Mouse (Mus musculus) G1E (cell line): ENCODE measurements around the gene Slc39a10. TPM values are rescaled to one million over a fixed set of nuclear protein-coding genes. Genes with fewer than 3 reads are reported as not detected.

ENCODE experiments used
- ATAC-seq: 2 replicates; pipeline ENCODE4 v1.8.0; 2016; ENCODE audit warnings: mild to moderate bottlenecking; ENCODE audit not compliant: insufficient number of reproducible peaks, poor library complexity, low FRiP score, severe bottlenecking; ENCODE audit errors: extremely low read depth
- DNase-seq: peaks from one replicate; pipeline ENCODE4 v3.0.0; 2012; ENCODE audit warnings: low spot score
- H3K27me3 ChIP-seq: 2 replicates; pipeline ENCODE4 v1.6.1; 2012; ENCODE audit warnings: mild to moderate bottlenecking, low read length, inconsistent platforms; ENCODE audit not compliant: insufficient read depth
- H3K36me3 ChIP-seq: replicated peaks from 2 replicates; pipeline ENCODE3; 2012; ENCODE audit warnings: mild to moderate bottlenecking, inconsistent platforms
- H3K4me1 ChIP-seq: 2 replicates; pipeline ENCODE4 v1.6.1; 2012; ENCODE audit warnings: low read depth, low read length, inconsistent platforms, mixed read lengths; ENCODE audit not compliant: insufficient read depth
- H3K4me3 ChIP-seq: 2 replicates; pipeline ENCODE4 v1.5.1; 2012; ENCODE audit warnings: low read depth, mild to moderate bottlenecking, inconsistent platforms, low read length, moderate library complexity, mixed read lengths
- H3K9me3 ChIP-seq: replicated peaks from 2 replicates; pipeline ENCODE4 v1.6.1; 2012; ENCODE audit warnings: inconsistent platforms
- CTCF ChIP-seq: IDR thresholded peaks from 2 replicates; pipeline ENCODE4 v1.5.1; 2012; ENCODE audit warnings: low read depth, low read length, inconsistent platforms, mixed read lengths
- GATA1 ChIP-seq: IDR thresholded peaks from 2 replicates; pipeline ENCODE4 v1.6.1; 2012; ENCODE audit warnings: borderline replicate concordance, low read length, inconsistent platforms, mixed read lengths
- GATA2 ChIP-seq: IDR thresholded peaks from 2 replicates; pipeline ENCODE4 v1.6.1; 2012; ENCODE audit warnings: low read depth, low read length, inconsistent platforms, borderline replicate concordance
- POLR2AphosphoS5 ChIP-seq: IDR thresholded peaks from 2 replicates; pipeline ENCODE4 v1.6.1; 2012; ENCODE audit warnings: low read depth, low read length, inconsistent platforms; ENCODE audit not compliant: insufficient replicate concordance
- TAL1 ChIP-seq: conservative IDR thresholded peaks from 2 replicates; pipeline ENCODE4 v1.6.1; 2012; ENCODE audit warnings: low read depth, low read length, inconsistent platforms, mixed read lengths
- polyA plus RNA-seq: library from polyadenylated mRNA; stranded (reverse); fragments of >175 nt; gene quantifications from 2 replicates; pipeline ENCODE4 v1.2.3, GENCODE M21; 2012
- total RNA-seq, 2 experiments: library from RNA; stranded (forward) in 1 of 2; stranded (reverse) in 1 of 2; fragments of 200-1000 nt in 1 of 2; fragments of >200 nt in 1 of 2; fragmentation: Nextera tagmentation in 1 of 2; gene quantifications; 2 replicates each; pipeline ENCODE4 v1.2.3; 2014 to 2017

The Slc39a10 gene
- total and polyA plus RNA-seq, 3 experiments, result 2.8 to 84.7 (median 30.8) TPM

DNA sequence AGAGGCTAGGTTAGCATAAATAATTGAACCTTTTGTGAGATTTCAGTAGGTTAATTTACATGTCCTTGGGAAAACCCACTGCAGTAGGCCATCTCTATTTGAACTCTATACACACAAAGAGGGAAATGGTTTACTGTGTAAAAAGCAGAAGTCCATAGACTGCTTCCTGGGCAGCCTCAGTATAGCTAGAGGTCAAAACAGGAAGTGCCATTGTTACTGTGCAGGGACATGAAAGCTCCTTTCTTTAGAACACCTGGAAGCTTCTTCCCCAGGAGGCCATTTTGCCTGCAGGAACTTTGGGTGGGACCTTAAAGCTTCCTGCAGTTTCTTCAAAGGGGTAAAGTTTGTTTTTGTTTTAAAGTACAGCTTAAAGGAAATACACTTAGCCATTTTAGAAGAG, 29.0 kb upstream of the Slc39a10 start:
- DNase-seq (peak; percentile 15), ATAC-seq (peak; percentile 74)
- no peak overlapping the region for H3K4me3 ChIP-seq
- no peaks in the 10 kb centered on the region for H3K9me3 ChIP-seq
- TF ChIP-seq CTCF, result no peak
- no peak for TF ChIP-seq TAL1
- H3K27me3 ChIP-seq, result no peaks in the 10 kb centered on the region
- H3K4me1 ChIP-seq, result 0 out of 2 replicates have a peak, but pooled peaks cover 2% of the 10 kb centered on the region
- no peaks in the 10 kb centered on the region for H3K36me3 ChIP-seq

GRCm38 (mm10) chr1:46916237-46916636, 23.6 kb upstream of the Slc39a10 start:
- Histone ChIP-seq H3K9me3 (peaks cover 4% of the 10 kb centered on the region), H3K36me3 (no peaks in the 10 kb centered on the region), H3K4me1 (no peaks in the 10 kb centered on the region), H3K27me3 (no peaks in the 10 kb centered on the region), H3K4me3 (no peak overlapping the region)
- no peak for TF ChIP-seq TAL1
- TF ChIP-seq CTCF, result no peak
- no peak for TF ChIP-seq POLR2AphosphoS5
- no peak for TF ChIP-seq GATA2
- no peak for TF ChIP-seq GATA1
- no peak for ATAC-seq
- DNase-seq, result no peak

DNA sequence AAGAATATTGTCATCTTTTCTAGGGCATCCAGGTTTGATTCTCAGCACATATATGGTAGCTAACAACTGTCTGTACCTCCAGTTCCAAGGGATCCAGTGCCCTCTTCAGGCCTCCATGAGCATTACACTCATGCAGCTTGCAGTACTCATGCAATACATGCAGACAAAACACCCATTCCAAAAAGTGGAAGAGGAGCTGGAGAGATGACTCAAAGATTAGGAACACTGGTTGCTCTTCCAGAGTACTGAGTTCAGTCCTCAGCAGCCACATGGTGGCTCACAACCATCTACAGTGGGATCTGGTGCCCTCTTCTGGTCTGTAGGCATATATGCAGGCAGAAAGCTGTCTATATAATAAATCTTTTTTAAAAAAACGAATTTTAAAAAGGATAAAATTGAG, 21.7 kb upstream of the Slc39a10 start:
- no peaks in the 10 kb centered on the region for H3K27me3 ChIP-seq

GRCm38 (mm10) chr1:46912506-46913156, 20.0 kb upstream of the Slc39a10 start:
- TF ChIP-seq GATA1, result no peak
- TF ChIP-seq TAL1, result no peak
- no peak for TF ChIP-seq CTCF
- TF ChIP-seq POLR2AphosphoS5, result no peak
- no peak for TF ChIP-seq GATA2
- Histone ChIP-seq H3K27me3 (no peaks in the 10 kb centered on the region), H3K4me3 (no peak overlapping the region), H3K36me3 (no peaks in the 10 kb centered on the region), H3K9me3 (peaks cover 4% of the 10 kb centered on the region), H3K4me1 (no peaks in the 10 kb centered on the region)
- no peak for ATAC-seq
- no peak for DNase-seq

More for the DNA sequence above, 21.7 kb upstream of the Slc39a10 start:
- ATAC-seq, result 0 out of 2 replicates have a peak, but pooled peaks have one; percentile 29
- DNase-seq, result no peak
- H3K36me3 ChIP-seq, result no peaks in the 10 kb centered on the region
- H3K4me3 ChIP-seq, result no peak overlapping the region
- H3K4me1 ChIP-seq, result no peaks in the 10 kb centered on the region
- peaks cover 4% of the 10 kb centered on the region for H3K9me3 ChIP-seq
- TF ChIP-seq GATA1 (no peak), POLR2AphosphoS5 (no peak), CTCF (peak; percentile 43; the same call in 1 of the 2 replicates), GATA2 (no peak), TAL1 (no peak)

DNA sequence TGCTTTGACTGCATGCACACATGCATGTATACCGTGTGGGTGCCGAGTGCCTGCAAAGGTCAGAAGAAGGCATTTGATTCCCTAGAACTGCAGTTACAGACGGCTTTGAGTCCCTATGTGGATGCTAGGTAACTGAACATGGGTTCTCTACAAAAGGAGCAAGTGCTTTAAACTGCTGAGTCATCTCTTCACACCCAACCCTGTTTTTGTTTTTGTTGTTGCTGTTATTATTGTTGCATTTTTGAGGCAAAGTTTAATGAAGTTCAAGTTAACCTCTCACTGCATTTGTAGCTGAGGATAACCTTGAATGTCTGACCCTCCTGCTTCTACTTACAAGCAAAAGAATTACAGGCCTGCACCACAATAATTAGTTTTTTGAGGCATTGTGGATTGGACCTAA, 17.5 kb upstream of the Slc39a10 start:
- ATAC-seq (no peak), DNase-seq (no peak)
- Histone ChIP-seq H3K4me1 (no peaks in the 10 kb centered on the region), H3K36me3 (no peaks in the 10 kb centered on the region), H3K27me3 (no peaks in the 10 kb centered on the region), H3K4me3 (no peak overlapping the region), H3K9me3 (peaks cover 4% of the 10 kb centered on the region)
- TF ChIP-seq POLR2AphosphoS5, result no peak
- TF ChIP-seq TAL1, result no peak
- no peak for TF ChIP-seq CTCF
- TF ChIP-seq GATA2, result no peak
- TF ChIP-seq GATA1, result no peak

- ATAC-seq (no peak), DNase-seq (no peak)
- H3K36me3 ChIP-seq, result no peaks in the 10 kb centered on the region
- no peaks in the 10 kb centered on the region for H3K9me3 ChIP-seq
- H3K4me1 ChIP-seq, result no peaks in the 10 kb centered on the region
- H3K27me3 ChIP-seq, result no peaks in the 10 kb centered on the region
- TF ChIP-seq TAL1, result no peak
- no peak for TF ChIP-seq GATA1
- TF ChIP-seq GATA2, result no peak
- no peak for TF ChIP-seq CTCF
- TF ChIP-seq POLR2AphosphoS5, result no peak
- H3K4me3 ChIP-seq, result no peak overlapping the region
Observed at GRCm38 (mm10) chr1:46905706-46906105, 13.1 kb upstream of the Slc39a10 start.

DNA sequence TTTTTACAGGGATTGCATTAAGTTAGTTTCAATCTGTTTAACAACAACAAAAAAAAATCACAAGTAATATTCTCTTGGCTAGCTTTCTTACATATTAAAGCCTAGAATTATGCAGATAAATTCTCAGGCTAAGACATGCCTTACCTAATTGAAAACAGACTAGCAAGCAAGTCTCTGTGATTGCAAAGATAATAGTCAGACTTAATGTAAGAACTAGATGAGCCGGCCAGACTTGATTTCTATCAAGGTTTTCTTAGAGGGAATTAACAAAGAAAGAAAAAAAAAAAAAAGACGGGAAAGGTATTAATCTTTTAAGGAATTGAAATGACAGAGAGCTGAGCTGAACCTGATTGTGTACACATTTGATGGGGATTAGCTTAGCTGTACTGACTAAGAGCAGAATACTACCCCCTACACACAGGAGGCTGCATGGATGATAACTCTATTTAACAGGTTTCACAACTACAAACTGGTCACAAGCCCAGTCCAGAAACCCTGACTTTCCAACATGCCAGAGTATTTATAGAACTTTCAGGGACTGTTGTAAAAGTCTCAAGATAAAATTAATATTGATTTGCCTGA, 9.5 kb upstream of the Slc39a10 start:
- TF ChIP-seq GATA2 (no peak), CTCF (no peak), TAL1 (no peak)
- no peaks in the 10 kb centered on the region for H3K27me3 ChIP-seq
- ATAC-seq, result no peak

More for the DNA sequence above, 9.5 kb upstream of the Slc39a10 start:
- DNase-seq, result no peak
- Histone ChIP-seq H3K4me1 (no peaks in the 10 kb centered on the region), H3K9me3 (no peaks in the 10 kb centered on the region), H3K36me3 (no peaks in the 10 kb centered on the region), H3K4me3 (no peak overlapping the region)
